Mouse (Mus musculus) hindbrain, embryonic 11.5 days (tissue): ENCODE results near the gene Pik3r6. TPM values are rescaled to one million over a fixed set of nuclear protein-coding genes. Genes with fewer than 3 reads are reported as not detected.

Experiments
- ATAC-seq: fragments of 200-750 bp; cut with Nextera tagmentation; 2 replicates; pipeline ENCODE4 v1.8.0; 2017; ENCODE audit warnings: mild to moderate bottlenecking, moderate TSS enrichment, moderate library complexity; ENCODE audit not compliant: low FRiP score
- DNase-seq: peaks from one replicate; pipeline ENCODE4 v3.0.0-alpha.2; 2015; ENCODE audit warnings: low spot score
- H3K27ac ChIP-seq: fragments of 300-500 bp; sonication (generic); 2 replicates; pipeline ENCODE4 v1.5.1; 2014; ENCODE audit warnings: mild to moderate bottlenecking, low read depth, low read length
- H3K27me3 ChIP-seq: fragments of 300-500 bp; sonication (generic); 2 replicates; pipeline ENCODE4 v1.6.1; 2014; ENCODE audit warnings: mild to moderate bottlenecking, low read length, moderate library complexity, mixed read lengths; ENCODE audit not compliant: control insufficient read depth, insufficient read depth
- H3K36me3 ChIP-seq: fragments of 300-500 bp; sonication (generic); 2 replicates; pipeline ENCODE4 v1.6.1; 2014; ENCODE audit warnings: mild to moderate bottlenecking, low read length, moderate library complexity, mixed read lengths; ENCODE audit not compliant: control insufficient read depth, insufficient read depth
- H3K4me1 ChIP-seq: fragments of 300-500 bp; sonication (generic); replicated peaks from 2 replicates; pipeline ENCODE4 v1.6.1; 2014; ENCODE audit warnings: low read length, mixed read lengths; ENCODE audit not compliant: control insufficient read depth, insufficient read depth
- H3K4me2 ChIP-seq: fragments of 300-500 bp; sonication (generic); replicated peaks from 2 replicates; pipeline ENCODE4 v1.6.1; 2014; ENCODE audit warnings: mild to moderate bottlenecking, low read depth, low read length
- H3K4me3 ChIP-seq: fragments of 300-500 bp; sonication (generic); 2 replicates; pipeline ENCODE4 v1.5.1; 2014; ENCODE audit warnings: low read depth, low read length
- H3K9ac ChIP-seq: fragments of 300-500 bp; sonication (generic); 2 replicates; pipeline ENCODE4 v1.6.1; 2014; ENCODE audit warnings: low read depth, low read length
- H3K9me3 ChIP-seq: fragments of 300-500 bp; sonication (generic); 2 replicates; pipeline ENCODE4 v1.6.1; 2016; ENCODE audit warnings: low read length; ENCODE audit not compliant: control insufficient read depth
- WGBS: fragments of 180-500 bp; shearing (Covaris S2); extraction: QIAGEN DNeasy Blood & Tissue Kit; methylation state at CpG from one replicate; pipeline ENCODE4 v1.1.7; 2014; 5-methylcytosine and 5-hydroxymethylcytosine counted together
- polyA plus RNA-seq: library from polyadenylated mRNA; unstranded; fragments of >200 nt; fragmentation: Nextera tagmentation; extraction: Ambion mirVana; gene quantifications from 2 replicates; pipeline ENCODE4 v1.2.1, GENCODE M21; 2014

Pik3r6 gene
- polyA plus RNA-seq, 1 experiment from 2014 or later = 1.2 TPM

DNA sequence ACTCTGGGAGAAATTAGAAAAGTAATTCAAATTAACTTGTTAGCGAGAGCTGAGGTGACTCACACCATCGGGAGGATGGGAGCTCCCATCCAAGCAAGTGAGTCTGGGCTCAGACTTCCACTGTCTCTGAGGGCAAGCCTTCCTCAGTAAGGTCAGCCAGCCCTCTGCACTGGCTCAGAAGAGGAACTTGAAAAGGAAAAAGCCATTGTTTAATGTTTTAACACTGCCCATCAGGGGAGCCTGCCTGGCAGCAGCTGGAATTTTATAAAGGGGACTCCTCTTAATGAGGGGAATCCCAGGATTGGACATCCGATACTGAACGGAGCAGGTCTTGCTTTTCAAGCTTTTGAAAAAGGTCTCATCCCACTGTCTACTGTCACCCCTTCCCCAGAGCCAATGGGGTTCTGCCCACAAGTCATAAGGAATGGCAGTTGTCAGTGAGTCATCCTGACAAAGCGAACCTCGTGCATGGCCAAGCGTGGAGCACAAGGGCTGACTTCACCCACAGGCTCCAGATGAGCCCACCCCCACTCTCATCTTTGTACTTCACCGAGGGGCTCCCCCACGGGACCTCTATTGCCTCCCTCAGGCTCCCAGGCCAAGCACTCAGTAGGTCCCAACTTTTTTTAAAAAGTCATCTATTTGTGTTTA, 34.7 kb upstream of the Pik3r6 start:
- H3K4me3 ChIP-seq = no peak overlapping the region
- no peaks in the 10 kb centered on the region for H3K9me3 ChIP-seq
- no peak overlapping the region for H3K27ac ChIP-seq
- no peak overlapping the region for H3K4me2 ChIP-seq
- WGBS = 61% methylated on average over 9 of the region's 9 CpGs
- H3K36me3 ChIP-seq = no peaks in the 10 kb centered on the region
- H3K27me3 ChIP-seq = no peaks in the 10 kb centered on the region
- no peak for DNase-seq
- no peaks in the 10 kb centered on the region for H3K4me1 ChIP-seq
- H3K9ac ChIP-seq = no peak overlapping the region
- ATAC-seq = no peak

DNA sequence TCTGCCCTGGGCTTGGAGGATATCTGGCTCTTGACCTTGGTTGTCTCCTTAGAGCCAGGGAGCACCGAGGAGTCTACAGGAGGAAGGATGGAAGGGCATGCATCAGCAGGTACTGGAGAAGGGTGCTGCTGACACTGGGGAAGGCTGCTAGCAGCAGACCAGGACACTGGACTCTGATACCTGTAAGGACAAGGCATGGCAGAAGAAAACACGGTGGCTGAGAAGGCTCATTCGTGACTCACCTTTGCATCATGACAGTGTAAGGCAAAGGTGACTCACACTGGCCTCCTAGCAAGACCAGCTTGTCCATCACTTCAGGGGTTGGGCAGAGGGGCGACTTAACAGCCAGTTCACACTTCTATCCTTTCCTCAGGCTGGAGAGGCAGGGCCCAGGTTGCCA, 33.9 kb upstream of the Pik3r6 start:
- ATAC-seq (no peak), DNase-seq (no peak)
- Histone ChIP-seq H3K9ac (no peak overlapping the region), H3K27ac (no peak overlapping the region), H3K27me3 (no peaks in the 10 kb centered on the region), H3K9me3 (no peaks in the 10 kb centered on the region), H3K4me3 (no peak overlapping the region), H3K36me3 (no peaks in the 10 kb centered on the region), H3K4me1 (no peaks in the 10 kb centered on the region), H3K4me2 (no peak overlapping the region)
- WGBS = 92% methylated on average over 4 of the region's 4 CpGs

DNA sequence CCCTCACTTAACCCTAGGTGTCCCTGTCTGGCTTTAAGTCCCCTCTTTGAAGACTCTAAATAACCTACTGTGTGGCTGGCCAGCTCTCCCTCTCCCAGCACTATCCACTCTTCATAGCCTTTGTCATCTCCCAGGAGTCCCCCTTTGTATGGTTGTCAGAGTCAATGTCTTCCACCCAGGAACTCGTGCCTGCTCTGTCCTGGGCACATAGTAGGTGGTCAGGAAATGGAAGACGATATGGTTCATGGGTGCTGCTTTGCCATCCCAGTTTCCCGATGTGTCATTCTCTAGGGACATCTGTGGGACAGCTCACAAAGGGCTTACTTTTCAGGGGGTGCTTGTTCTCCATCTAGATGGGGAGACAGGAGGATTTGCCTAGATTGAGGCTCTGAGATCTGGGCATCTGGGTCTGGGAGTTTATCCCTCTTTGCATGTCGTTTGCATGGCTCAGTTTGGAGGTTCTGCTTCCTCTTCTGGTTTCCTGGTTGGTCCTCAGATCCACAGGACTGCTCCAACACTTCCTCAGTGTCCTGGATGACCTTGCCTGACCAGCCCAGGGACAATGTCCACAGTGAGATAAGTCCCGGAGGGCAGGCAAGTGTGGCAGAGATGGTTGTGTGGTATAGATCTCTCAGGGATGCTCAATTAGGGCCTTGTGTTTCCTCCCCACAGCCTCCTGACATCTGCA, 30.5 kb upstream of the Pik3r6 start:
- no peaks in the 10 kb centered on the region for H3K36me3 ChIP-seq
- H3K4me3 ChIP-seq = no peak overlapping the region
- ATAC-seq = no peak
- no peaks in the 10 kb centered on the region for H3K27me3 ChIP-seq
- H3K4me1 ChIP-seq = no peaks in the 10 kb centered on the region
- no peak overlapping the region for H3K4me2 ChIP-seq
- no peaks in the 10 kb centered on the region for H3K9me3 ChIP-seq
- H3K9ac ChIP-seq = no peak overlapping the region
- H3K27ac ChIP-seq = no peak overlapping the region
- no peak for DNase-seq
- 82% methylated on average over 5 of the region's 5 CpGs for WGBS

DNA sequence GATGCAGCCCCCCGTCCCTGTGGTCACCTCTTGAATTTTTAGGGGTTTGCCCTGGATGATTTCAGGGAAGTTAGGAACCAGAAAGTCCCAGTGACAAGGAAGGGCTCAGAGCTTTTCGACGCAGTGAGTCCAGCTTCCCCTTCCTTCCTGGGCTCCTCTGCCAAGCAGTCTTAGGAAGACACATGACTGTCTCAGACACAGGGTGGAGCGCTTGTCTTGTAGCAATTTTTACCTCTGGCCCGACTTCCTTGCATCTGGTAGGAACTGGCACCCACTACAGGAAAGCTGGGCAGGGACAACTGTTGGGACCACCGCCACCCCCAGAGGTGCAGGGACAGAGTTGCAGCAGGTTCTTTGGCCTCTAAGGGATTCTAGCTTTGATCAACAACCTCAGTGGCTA, 28.2 kb upstream of the Pik3r6 start:
- Histone ChIP-seq H3K4me1 (no peaks in the 10 kb centered on the region), H3K4me3 (no peak overlapping the region)
- no peak for ATAC-seq

DNA sequence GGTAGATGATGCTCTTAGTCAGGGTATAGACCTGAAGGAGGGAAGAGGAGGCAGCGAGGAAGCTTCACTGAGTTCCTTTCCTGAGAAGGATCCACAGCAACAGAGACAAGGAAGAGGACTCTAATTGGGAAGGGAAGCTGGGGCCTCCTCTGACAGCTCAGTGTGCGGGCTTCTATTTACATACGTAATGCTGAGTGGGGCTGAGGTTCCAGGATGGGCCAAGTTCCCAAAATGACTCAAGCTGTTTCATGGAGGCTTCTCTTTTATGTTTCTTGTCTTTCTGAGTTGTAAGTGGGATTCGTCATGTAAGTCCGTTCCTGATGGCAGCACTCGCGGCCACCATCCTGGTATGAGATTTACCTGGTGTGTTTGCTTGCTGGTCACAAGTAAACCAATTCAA, 27.1 kb upstream of the Pik3r6 start:
- Histone ChIP-seq H3K9ac (no peak overlapping the region), H3K27ac (no peak overlapping the region), H3K4me2 (no peak overlapping the region), H3K4me1 (no peaks in the 10 kb centered on the region), H3K4me3 (no peak overlapping the region), H3K9me3 (no peaks in the 10 kb centered on the region), H3K36me3 (no peaks in the 10 kb centered on the region), H3K27me3 (no peaks in the 10 kb centered on the region)
- no peak for ATAC-seq
- 89% methylated on average over 7 of the region's 7 CpGs for WGBS
- no peak for DNase-seq

More for the DNA sequence above, 28.2 kb upstream of the Pik3r6 start:
- H3K27me3 ChIP-seq = no peaks in the 10 kb centered on the region
- no peaks in the 10 kb centered on the region for H3K36me3 ChIP-seq
- H3K4me2 ChIP-seq = no peak overlapping the region
- H3K9ac ChIP-seq = no peak overlapping the region
- DNase-seq = no peak
- no peak overlapping the region for H3K27ac ChIP-seq
- 76% methylated on average over 6 of the region's 6 CpGs for WGBS
- no peaks in the 10 kb centered on the region for H3K9me3 ChIP-seq

DNA sequence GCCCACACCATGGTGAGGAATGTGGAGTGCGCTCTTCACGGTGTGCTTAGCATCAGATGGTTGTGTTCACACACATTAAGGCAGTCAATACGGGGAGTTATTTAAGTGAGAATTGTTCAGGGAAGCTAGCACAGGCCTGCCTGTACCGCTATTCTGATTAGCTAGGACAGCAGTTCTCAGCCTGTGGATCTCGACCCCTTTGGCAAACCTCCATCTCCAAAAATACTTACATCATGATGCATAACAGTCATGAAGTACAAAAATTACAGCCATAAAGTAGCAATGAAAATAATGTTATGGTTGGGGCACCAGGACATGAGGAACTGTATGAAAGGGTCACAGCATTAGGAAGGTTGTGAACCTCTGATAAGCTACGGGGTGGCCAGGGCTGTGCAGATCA, 25.2 kb upstream of the Pik3r6 start:
- Histone ChIP-seq H3K9me3 (no peaks in the 10 kb centered on the region), H3K4me2 (no peak overlapping the region), H3K4me1 (no peaks in the 10 kb centered on the region), H3K27me3 (no peaks in the 10 kb centered on the region), H3K36me3 (no peaks in the 10 kb centered on the region), H3K9ac (no peak overlapping the region), H3K27ac (no peak overlapping the region), H3K4me3 (no peak overlapping the region)
- DNase-seq (no peak), ATAC-seq (no peak)
- WGBS = 91% methylated on average over 6 of the region's 6 CpGs

DNA sequence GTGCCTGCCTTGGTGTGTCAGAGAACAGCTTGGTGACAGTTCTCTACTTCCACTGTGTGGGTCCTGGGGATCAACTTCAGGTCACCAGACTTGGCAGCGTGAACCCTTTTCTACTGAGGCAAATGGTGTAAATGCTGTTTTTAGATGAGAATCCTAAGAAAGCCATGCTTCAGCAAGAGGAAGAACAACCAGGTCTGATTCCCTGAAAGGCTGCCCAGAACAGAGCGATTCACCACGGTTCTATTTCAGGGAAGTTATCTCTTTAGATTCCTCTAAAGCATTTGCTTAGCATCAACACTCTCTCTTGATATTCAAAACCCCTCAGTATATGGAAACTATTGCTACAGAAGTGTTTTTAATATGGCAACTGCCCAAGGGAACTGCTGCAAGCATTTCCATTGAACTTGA, 24.2 kb upstream of the Pik3r6 start:
- Histone ChIP-seq H3K4me2 (no peak overlapping the region), H3K9ac (no peak overlapping the region), H3K4me1 (no peaks in the 10 kb centered on the region), H3K9me3 (no peaks in the 10 kb centered on the region), H3K27me3 (no peaks in the 10 kb centered on the region), H3K27ac (no peak overlapping the region), H3K36me3 (no peaks in the 10 kb centered on the region), H3K4me3 (no peak overlapping the region)
- DNase-seq (no peak), ATAC-seq (no peak)
- 90% methylated on average over 3 of the region's 3 CpGs for WGBS

DNA sequence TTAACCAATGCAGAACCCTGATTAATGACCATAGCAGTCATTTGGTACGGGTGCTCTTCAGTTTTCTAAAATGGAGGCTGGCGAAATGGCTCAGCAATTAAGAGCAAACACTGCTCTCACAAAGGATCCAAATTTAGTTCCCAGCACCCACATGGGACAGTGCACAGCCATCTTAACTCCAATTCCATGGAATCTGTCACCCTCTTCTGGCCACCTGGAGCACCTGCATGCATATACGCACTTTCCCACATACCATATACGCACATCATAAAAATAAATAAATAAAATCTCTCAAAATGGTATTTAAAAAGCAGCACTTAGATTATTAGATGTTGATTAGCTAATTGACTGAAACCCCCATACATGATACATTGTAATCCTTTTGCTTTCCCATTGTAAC, 22.2 kb upstream of the Pik3r6 start:
- no peak for DNase-seq
- WGBS = 92% methylated on average over 4 of the region's 4 CpGs
- no peak overlapping the region for H3K9ac ChIP-seq
- H3K27me3 ChIP-seq = no peaks in the 10 kb centered on the region
- H3K27ac ChIP-seq = no peak overlapping the region
- no peak overlapping the region for H3K4me3 ChIP-seq
- no peak for ATAC-seq
- no peaks in the 10 kb centered on the region for H3K4me1 ChIP-seq
- H3K4me2 ChIP-seq = no peak overlapping the region
- H3K9me3 ChIP-seq = no peaks in the 10 kb centered on the region
- H3K36me3 ChIP-seq = no peaks in the 10 kb centered on the region

DNA sequence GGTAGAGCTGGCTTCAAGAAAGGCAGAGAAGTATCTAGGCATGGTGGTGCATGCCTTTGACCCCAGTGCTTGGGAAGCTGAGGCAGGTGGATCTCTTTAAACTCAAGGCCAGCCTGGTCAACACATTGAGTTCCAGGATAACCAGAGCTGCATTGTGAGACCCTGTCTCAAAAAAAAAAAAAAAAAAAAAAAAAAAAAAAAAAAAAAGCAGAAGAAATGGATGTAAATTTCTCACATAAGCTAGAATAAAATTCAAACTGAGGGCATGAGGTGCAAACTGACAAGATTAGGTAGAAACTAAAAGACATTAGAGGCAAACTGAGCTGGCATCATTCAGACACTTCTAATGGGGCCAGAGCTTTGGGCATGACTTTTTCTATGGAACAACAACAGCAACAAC, 20.8 kb upstream of the Pik3r6 start:
- ATAC-seq = no peak
- Histone ChIP-seq H3K27ac (no peak overlapping the region), H3K4me2 (no peak overlapping the region), H3K9me3 (no peaks in the 10 kb centered on the region), H3K9ac (no peak overlapping the region), H3K27me3 (no peaks in the 10 kb centered on the region), H3K4me3 (no peak overlapping the region), H3K4me1 (no peaks in the 10 kb centered on the region), H3K36me3 (no peaks in the 10 kb centered on the region)
- no peak for DNase-seq
